Mouse (Mus musculus) kidney, postnatal 25 days (tissue): ENCODE data around the gene Megf11.

Experiments used
- DNase-seq, 2 experiments: peaks; one replicate each; pipeline ENCODE4 v3.0.0; 2021; ENCODE audit warnings: mixed read lengths in 2 of 2

Megf11 gene

DNA sequence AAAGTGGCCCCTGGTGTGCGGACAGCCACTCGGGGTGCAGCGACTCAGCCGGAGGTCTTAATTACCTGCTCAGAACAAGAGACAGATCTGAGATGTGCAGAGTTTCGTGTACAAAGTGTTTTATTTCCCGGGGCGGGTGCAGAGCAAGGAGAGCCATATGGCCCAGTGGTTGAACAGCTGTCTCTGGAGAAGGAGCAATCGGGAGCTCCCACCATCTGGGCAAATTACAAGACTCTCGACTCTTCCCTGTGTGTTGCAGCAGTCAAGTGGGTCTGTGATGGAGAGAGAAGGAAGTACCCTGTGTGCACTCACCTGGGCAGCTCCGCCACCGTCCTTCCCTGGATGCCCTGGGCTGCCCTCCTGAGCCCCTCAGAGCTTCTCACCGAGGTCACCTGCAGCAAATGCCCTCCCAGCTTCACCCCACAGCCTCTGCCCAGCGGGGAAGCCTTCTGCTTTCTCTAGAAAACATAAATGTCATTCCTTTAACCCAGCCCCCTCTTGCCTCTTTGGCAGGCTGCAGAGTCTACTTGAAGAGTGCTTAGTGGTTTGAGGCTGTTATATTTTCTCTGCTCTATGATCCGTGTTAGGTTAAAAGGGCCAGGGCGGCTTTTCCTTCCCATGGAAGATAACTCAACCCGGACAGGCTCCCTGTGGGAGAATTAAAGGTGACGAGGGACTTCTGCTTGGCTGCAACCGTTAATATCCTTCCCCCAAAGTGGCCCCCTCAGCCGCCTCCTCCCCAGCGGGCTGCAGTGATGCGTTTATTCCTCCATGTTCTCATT lies 138.0 kb downstream of the Megf11 start:
- DNase-seq: no peak

DNA sequence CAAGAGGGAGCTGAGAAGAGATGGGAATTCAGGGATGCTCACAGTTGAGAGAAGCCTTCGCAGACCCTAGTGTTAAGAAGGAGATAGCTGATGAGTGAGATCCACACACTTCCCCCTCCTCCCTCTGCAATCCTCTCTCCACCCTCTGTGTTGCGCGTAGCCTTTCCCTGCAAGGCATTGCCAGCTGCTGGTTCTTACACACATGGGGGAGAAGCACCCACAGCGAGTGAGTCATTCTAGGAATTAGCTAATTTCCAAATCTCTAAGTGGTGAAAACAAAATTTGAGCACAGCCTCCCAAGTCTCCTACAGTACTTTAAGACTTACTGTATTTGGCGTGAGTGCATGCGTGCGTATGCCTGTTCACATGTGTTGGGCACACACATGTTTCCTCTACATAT lies 142.6 kb downstream of the Megf11 start:
- no peak for DNase-seq

DNA sequence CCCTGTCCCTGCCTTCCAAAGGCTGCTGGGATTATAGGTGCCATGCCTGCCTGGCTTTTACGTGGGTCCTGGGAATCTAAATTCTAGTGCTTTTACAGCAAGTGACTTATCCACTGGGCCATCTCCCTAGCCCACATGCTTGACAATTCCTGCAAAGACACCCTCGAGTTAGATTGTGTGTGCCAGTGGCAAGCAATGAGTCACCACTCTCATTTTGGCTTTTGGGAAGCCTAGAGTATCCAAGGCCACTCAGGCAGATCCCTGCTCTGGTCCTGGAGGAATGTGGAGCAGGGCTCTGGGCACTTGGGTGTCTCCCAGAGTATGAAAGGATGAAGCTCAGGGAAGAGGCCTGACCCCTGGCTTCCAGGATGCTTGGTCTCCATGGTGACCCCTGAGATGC lies 143.2 kb downstream of the Megf11 start:
- no peak for DNase-seq

DNA sequence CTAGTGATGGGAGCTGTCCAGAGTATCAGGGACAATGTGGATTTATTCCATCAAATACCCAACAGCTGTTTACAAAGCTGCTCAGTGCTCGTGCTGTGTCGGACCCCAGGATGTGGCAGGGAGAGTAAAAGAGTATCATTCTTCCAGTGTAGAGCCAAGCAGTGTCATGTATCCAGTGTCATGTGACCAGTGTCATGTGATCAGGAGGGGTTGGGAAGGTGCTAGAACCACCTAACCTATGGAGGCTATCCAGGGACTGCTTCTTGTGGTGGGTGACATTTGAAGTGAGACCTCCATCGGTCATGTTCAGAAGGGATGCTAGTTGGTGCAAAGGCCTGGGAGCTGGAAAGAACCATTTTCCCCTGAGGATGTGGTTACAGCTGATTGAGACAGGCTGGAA lies 146.5 kb downstream of the Megf11 start:
- DNase-seq: no peak

DNA sequence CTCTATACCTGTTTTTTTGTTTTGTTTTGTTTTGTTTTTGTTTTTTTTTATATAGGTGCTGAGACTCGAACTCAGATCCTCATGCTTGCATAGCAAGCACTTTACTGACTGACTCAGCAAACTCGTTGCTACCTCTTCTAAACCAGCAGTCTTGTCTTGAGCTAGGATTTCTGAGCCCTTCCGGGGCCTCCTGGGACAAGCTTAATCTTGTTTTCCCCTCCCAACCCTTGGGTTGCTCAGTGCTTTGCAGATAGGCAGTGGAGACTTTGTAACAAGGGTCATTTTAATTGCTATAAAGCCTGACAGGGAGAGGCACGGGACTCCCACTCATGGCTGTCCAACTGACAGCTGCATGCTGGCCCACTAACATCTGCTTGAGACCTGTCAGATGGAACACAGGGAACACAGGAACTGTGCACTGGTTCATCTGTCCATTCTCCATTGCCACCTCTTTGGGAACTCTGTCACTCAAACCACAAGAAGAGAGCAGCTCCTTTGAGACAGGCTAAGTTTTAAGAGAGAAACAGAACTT lies 147.4 kb downstream of the Megf11 start:
- no peak for DNase-seq

DNA sequence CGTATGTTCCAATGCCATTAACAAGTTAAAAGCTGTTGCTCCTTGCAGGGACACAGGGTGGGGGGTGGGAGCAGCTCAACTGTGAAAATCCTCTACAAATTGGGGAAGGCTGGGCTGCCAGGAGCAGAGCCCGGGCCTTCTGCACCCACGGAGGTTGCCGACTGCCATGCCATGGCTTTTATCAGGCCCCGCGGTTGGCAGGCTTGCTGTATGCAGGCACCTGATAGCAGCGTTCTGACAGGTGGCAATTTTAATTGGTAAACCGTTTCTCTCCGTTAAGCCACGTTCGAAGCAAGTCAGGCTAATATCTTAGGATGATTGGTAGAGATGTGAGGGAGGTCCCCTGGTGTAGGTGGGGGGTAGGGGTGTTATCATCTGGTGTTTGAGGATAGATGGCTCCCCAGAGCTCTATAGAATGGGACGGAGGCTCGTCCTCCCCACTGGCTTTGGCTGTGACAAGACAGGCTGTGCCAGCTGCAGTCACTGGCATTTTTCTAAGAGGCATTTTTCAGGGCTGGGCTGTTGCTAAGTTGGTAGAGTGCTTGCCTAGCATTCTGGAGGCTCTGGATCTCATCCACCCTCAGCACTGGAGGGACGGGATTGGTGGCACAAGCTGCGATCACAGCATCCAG lies 148.2 kb downstream of the Megf11 start:
- no peak for DNase-seq

DNA sequence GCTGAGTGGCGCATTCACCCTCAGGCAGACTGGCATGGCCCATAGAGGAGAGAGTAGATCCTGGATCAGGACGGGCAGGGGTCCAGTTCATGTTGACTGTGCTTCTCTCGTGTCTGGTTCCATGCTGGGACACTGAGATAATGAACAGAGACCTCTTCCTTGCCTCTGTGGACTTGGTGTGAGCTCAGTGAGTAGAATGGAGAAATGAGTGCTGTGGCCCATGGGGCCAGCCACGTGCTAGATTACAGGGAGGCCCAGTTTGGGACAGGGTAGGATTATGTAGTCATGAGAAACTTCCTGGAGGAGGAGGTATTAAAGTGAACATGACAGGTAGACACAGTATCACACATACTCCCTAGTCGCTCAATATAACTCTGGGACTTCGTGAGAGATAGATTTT lies 148.9 kb downstream of the Megf11 start:
- DNase-seq: no peak

DNA sequence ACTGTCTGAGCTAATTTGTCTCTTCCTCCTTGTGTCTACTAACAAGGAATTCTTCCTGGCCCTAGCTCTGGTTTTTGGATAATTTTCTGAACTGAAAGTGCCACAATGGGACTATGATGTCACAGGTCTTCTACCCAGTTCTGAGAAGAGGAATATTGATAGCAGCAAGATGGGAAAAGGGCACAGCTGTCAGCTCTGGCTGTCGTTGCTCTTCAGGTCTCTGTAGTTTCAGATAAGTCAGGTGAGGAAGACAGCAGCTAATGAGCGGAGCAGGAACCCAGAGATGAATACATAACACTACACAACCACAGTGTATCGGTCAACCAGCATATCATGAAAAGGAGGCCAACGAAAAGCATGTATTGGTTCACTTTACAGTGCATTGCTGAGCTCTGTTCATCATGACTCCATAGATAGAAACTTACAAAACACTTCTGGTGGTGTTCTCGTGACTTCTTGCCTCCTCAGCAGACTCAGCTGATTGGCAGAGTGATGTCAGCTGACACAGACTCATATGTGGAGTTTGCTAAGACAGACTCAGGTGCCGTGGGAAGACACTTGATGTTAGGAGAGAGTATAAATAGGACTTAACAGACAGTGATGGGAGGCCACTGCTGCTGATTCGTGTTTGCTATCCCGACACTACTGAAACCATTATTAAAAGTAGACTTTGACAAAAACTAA lies 149.6 kb downstream of the Megf11 start:
- DNase-seq: no peak

DNA sequence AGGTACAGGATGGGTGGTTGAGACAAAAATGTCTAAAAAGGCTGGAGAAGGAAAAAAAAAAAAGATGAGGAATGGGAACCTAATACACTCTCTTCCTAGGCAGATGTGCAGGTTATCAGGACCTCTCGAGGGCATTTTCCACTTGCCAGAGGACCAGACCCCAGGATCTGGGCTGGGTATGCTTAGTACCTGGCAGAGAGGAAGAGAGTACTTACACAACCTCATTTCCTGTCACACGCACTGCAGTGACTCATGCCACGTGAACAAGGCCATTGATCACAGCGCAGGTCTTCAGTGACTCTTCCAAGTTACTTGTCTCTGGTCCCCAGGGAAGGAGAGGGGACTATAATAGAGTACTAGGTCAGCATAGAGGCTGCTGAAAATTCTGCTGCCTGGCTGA lies 152.4 kb downstream of the Megf11 start:
- DNase-seq: no peak

DNA sequence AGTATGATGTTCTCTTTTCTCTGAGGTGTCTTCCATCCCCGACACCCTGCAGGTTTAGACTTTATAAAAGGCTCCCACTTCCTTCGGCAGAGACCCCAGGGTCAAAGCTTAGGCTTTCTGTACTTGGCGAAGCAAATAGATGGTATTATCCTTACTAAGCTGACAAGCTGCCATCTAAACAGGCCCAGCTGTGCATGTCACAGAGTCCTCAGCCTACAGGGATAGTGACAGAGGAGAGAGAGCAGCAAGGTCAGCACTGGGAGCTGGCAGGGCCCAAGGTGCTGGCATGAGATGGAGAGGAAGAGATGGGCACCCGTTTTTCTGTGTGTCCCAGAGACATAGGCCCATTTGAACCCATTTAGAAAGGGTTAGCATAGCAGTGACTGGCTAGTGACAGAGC lies 156.8 kb downstream of the Megf11 start:
- no peak for DNase-seq

DNA sequence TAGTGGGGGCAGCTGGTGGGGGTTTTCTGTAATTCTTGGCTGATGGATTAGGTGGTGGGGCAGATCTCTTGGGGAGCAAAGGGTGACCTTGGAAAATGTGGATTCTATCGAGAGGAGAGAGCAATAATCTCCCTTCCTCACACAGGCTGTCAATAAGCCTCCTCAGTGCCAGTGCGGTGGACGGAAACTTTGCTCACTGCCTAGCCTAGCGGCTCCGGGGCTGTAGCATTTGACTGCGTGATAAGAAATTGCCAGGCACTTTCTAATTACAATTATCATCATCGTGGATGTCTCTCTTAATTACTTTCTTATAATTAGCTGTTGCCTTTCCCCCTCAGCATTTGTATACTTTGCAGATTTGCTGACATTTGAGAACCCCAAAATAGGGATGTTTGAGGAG lies 157.7 kb downstream of the Megf11 start:
- DNase-seq: no peak

DNA sequence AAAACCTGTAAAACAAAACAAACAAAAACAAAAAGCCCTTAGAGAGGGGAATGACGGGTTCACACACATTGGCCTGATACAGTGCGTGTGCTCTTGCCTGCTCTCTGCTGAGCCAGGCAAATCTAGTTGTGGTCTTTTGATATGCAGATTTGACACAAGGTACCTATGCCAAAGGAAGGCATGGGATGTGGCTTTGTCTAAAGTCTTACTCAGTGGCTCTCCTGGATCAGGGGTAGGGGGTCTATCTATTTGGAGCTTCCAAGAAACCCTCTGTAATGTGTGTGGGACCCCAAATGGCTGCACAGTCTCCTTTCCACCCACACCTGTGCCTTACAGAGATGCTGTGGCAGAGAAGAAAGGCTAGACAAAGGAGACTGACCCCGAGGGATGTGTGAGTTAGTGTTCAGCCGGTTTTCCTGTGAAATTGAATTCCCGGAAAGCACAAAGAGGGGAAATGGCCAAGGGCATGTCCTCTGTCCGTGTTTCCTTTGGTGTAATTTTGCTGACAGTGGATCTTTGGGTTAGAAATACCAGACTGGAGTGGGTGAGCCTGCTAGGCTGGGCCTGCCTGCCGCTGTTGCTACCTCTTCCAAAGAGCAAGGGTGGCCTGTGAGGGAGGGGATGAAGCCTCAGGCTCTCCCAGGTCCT lies 161.0 kb downstream of the Megf11 start:
- DNase-seq: no peak

DNA sequence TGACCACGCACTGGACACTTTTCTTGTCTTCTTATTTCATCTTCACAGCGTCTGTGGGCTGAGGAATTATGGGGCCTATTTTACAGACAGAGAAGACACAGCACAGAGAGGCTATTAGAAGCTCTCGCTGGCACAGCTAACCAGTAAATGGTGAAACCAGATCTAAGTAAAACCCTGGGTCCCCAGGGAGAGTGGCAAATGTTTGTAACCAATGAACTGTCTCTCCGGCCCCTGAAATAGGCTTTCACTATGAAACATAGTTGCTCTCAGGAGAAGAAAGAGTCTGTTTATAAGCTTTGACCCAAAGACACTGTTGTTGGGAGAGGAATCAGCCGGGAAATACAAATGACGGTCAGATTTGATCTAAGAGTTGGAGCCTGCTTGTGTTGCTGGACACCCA lies 162.9 kb downstream of the Megf11 start:
- DNase-seq: no peak

DNA sequence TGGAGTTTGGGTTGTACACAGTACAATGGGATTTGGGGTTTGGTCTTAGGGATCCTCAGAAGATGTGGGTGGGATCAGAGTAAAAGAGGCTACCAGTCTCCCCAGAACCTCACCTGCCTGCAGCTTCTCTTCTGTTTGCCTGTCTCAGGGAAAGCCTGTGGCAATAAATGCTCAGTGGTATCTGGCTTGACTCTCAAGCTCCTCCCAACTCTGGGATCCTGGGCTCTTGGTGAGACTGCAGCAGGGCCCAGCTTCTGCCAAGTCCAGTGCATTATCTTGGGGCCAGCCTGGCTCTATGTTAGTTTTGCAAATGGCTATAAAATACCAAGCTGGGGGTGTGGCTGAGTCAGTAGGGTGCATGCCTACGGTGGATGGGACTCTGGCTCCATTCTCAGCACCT lies 165.9 kb downstream of the Megf11 start:
- DNase-seq: no peak

DNA sequence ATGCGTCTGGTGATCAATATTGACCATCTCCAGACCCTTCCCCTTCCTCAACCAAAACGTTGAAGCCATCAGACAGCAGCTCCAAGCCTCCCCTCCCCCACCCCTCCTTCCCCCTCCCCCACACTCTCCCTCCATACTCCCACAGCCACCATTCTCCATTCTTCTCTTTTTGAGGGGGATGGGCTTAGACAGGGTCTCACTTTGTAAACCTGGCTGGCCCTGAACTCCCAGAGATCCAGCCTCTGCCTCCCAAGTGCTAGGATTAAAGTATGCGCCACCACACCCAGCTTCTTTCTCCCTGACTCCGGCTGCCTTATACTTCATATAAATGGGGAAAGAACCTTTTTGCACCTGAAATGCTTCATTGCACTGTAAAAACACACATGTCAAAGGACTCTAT lies 166.6 kb downstream of the Megf11 start:
- DNase-seq: no peak

DNA sequence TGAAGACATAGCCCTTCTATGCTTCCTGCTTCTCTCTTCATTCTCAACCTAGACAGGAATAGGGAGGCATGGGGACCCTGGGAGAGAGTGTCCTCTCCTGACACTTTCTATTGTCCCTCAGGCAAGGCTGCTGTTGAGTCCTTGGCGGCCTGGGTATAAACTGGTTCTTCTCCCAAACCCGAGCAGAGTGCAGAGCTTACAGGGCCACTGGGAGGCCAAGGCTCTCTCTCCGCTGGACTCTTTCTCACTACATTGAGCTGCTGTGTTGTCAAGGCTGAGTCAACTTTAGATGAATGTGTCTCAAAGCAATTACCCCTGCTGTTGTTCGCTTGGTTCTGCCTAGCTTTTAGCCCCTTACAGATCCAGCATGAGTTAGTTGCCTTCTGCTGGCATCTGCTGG lies 168.0 kb downstream of the Megf11 start:
- no peak for DNase-seq

DNA sequence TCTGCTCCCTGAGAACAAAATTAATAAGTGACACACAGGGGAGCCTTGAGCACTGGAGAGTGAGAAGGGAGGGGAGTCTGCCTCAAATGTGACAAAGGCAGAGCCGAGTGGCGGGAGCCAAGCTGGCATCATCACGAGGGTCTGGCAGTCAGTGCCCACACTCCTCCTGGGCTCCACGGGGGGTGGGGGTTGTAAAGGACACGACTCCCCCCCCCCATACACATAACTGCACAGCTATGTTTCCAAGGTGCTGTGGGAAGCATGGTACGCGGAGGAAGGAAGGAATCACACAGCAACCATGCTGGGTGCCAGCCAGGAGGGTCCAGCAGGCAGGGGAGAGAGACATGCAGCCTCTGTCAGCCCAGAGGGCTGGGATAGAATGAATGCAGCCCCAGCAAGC lies 170.2 kb downstream of the Megf11 start:
- DNase-seq: no peak

DNA sequence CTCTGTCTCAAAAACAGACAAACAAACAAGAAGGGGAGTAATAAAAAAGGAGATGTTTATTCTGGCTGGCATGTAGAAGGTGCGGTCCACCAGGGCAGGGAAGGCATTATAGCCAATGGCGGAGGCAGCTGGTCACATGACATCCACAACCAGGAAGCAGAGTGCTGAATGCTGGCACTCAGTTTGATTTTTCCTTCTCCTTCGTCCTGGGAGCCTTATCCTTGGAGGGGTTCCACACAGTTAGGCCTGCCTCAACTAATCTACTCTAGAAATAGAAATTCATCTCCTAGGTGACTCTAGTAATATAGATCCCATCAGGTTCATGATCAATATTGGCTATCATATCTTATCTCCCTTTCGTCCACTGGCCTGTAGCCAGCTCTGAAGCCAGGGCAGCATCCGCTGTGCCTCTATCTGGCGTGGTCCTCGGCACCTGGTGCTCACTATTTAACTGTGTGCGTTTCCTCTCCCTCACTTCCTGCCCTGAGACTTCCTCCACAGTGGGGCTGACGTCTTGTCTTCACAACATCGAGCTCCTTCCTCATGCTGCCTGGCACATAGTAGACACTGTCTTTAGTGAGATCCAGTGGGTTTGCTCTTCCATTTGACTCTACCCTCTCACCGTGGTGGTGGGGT lies 171.8 kb downstream of the Megf11 start:
- no peak for DNase-seq

DNA sequence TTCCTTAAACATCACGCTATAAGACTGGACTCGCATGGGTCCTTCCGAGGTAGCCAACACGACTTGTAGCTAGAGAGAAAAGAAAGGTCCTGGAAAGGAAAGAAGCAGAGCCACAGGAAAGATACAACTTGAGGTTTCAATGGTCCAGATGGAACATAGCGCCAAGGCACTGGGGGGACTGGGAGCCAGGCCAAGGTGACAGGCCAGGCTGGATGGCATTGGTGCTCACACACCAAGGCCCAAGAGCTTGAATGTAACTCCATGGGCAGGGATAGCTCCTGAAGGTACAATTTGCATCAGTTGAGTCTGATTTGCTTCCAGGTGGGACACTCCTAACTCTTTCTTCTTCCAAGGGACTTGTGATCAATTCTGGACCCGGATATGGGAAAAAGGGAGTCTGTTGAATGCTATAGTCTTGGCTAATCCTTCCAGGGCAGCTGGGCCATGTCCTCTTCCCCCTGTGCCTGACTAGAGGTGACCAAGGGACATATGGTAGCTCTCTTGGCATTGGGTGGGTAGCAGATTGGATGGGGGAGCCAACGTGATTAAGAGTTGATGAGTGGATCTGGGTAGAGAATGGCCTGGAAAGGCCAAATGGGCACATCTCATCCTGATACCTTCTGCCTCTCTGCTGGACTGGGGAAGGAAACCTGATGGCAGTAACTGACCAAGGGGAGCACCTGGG lies 172.6 kb downstream of the Megf11 start:
- DNase-seq: no peak

DNA sequence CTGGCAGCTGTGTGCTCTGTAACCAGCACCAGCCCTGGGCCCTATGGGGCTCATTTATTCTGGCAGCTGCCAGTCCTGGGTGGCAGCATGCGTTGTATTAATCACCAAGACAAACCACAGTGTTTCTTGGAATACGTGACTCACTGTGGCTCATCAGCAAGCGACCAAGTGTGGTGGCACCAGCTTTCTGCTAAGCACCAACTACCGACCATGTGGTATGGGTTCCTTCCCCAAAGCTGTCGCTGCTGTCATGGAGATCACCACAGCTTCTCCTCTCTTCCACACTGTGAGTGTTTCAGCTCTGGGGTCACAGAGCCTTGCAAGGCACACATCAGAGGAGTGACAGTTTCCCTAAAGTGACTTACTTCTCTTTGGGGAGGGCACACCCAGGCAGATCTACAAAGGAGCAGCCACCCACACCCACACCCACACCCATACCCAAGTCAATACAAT lies 178.9 kb downstream of the Megf11 start:
- DNase-seq: no peak

DNA sequence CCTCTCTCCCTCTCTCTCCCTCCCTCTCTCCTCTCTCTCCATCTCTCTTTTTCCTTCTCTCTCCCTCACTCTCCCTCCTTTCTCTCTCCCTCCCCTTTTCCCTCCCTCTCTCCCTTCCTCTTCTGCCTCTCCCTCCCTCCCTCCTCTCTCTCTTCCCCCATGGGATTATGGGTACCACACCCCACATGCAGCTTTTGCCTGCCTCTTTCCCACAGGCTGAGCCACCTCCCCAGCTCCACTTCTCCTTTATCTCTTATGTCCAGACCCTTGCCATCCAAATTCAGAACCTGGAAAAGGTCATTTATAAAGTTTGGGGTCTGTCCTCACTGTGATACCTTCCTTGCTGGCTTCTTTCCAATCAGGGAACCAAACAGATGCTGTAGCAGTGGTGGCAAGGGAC lies 180.5 kb downstream of the Megf11 start:
- DNase-seq: no peak

DNA sequence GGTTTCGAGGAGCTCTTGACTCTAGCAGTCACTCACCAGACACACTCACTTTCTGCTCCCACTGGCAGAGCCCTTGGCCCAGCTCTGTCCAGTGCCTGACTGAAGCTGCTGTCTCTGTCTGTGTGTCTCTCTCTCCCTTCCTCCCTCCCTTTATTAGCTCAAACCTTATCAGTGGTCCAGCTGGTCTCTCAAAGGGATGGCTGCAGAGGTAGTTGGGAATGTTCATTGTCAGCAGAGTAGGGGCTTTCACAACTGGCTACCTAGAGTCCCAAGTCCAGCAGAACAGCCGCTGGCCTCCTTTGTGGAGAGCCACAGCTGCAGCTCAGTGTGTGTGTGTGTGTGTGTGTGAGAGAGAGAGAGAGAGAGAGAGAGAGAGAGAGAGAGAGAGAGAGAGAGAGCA lies 180.9 kb downstream of the Megf11 start:
- DNase-seq: no peak
